Mouse (Mus musculus): ENCODE results near the gene Xylt1.

- TF ChIP-seq CTCF (IDR thresholded peaks at IDR 0.05; ENCODE audit: borderline replicate concordance, insufficient read depth, low read depth, low read length) (no peak), POLR2A (IDR thresholded peaks at IDR 0.05; ENCODE audit: borderline replicate concordance, insufficient read depth, low read length) (no peak)
These were observed 131.5 kb downstream of the Xylt1 start for GRCm38 (mm10) chr7:117512301-117512700.
